Mouse (Mus musculus) olfactory bulb, adult 2 months (tissue): ENCODE data around the gene Rasa2.

Experiments used
- CTCF ChIP-seq: fragments of 200-500 bp; IDR thresholded peaks from 2 replicates; pipeline ENCODE4 v1.5.1; 2012; ENCODE audit warnings: low read depth, mild to moderate bottlenecking, low read length, moderate library complexity; ENCODE audit not compliant: insufficient read depth
- POLR2A ChIP-seq: fragments of 200-500 bp; IDR thresholded peaks from 2 replicates; pipeline ENCODE4 v1.6.1; 2012; ENCODE audit warnings: mild to moderate bottlenecking, low read depth, low read length, moderate library complexity; ENCODE audit not compliant: insufficient read depth

DNA sequence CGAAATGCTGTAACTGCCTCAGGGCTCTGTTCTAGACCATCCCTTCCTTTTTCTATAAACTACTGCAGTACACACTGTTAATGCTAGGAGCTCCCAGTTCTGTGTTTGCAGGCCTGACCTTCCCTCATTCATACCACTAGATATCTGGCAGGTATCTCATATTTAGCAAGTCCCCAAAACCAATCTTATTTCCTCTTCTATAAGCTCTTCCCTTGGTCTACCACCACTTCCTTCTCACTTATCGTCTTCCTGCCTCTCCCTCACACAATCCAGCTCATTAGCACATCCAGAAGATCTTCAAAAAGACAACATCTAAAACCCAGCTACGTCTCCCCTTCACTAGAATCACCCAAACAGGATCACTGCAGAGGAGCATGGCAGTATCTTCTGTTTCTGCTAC lies 19.1 kb downstream of the Rasa2 start:
- TF ChIP-seq POLR2A = no peak
- TF ChIP-seq CTCF = no peak
